Mouse (Mus musculus): Measurements from ENCODE around the gene Gch1. TPM values are rescaled to one million over a fixed set of nuclear protein-coding genes. Genes with fewer than 3 reads are reported as not detected.

Gene Gch1
- total RNA-seq, 2 experiments from 2014 or later = 0.80 to 0.91 TPM

DNA sequence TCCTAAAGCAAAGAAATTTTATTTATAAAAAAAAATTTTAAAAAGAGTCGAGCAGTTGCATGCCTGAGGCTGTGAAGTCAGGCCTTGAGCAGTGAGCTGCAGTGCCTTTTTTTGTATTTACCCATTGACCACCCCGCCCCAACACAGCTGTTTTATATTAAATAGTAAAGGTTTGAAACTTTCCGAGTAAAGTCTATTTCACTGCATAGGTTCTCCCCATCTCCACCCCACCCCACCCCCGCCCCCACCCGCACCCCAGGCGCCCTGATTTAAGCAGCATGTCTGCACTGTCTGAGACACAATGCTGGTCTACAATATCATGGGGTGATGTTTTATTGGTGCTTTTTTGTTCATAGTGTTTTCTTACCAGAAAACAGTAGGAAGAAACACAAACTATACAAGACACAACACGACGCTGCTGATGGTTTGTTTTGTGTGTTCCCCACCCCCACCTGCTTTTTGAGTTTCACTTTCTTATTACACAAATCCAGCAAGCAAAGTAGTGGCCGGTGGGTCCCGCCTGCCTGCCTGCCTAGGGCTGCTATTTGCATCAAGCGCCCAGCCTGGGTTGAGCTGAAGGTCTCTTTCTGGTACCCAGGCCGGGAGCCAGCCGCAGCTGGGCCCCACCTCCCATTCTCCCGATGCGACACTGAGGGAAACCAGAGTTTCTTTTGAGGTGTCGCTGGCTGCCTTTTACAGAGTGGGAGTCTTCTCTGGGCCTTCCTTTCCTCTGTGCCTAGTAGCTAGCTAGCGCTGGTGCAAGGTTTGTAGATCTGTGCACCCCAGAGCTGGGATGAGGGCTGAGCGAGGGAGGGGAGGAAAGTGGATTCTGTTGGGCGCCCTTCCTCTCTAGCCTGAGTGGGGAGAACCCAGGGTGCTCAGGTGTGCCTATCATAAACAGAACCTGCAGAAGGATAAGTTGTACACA is 84.7 kb downstream of the Gch1 start:
- no peak for DNase-seq (ENCODE audit: low spot score in 2 of 2)

Other genes starting within 250 kb of the Gch1 start
- gene Wdhd1, start 87.4 kb upstream of the Gch1 start, total RNA-seq (2021) = 1 to 10 TPM; 4.5 to 4.6 TPM
- gene Socs4, start 87.5 kb upstream of the Gch1 start, total RNA-seq (2021) = 10 to 100 TPM; 13.2 to 14.3 TPM
- 10 to 100 TPM; 47.0 to 48.4 TPM for gene Mapk1ip1l, start 108.9 kb upstream of the Gch1 start, total RNA-seq (2021)
- under 1 TPM; 0.63 to 0.81 TPM for gene Lgals3, start 178.3 kb upstream of the Gch1 start, total RNA-seq (2021)
- under 1 TPM in 1 of 2 experiments, not detected in 1; 0.84 TPM for gene Dlgap5, start 229.0 kb upstream of the Gch1 start, total RNA-seq (2021)

Measured in left cerebral cortex, adult 18-20 months (tissue).